Mouse (Mus musculus) liver, adult 2 months (tissue): ENCODE results near the gene B3gnt2. TPM values are rescaled to one million over a fixed set of nuclear protein-coding genes. Genes with fewer than 3 reads are reported as not detected.

Experiments used
- DNase-seq: peaks from one replicate; pipeline ENCODE4 v3.0.0-alpha.2; 2011; ENCODE audit warnings: low read depth, low spot score; ENCODE audit errors: extremely low read depth
- H3K27ac ChIP-seq: fragments of 200-500 bp; replicated peaks from 2 replicates; pipeline ENCODE4 v1.5.1; 2012; ENCODE audit warnings: low read depth, mild to moderate bottlenecking, control low read depth, inconsistent platforms, low read length; ENCODE audit not compliant: insufficient read depth
- H3K27me3 ChIP-seq: fragments of 200-500 bp; 2 replicates; pipeline ENCODE4 v1.6.1; 2012; ENCODE audit warnings: mild to moderate bottlenecking, moderate library complexity, low read length, inconsistent platforms; ENCODE audit not compliant: control insufficient read depth, insufficient read depth
- H3K36me3 ChIP-seq: fragments of 200-500 bp; 2 replicates; pipeline ENCODE4 v1.6.1; 2012; ENCODE audit warnings: low read length, inconsistent platforms; ENCODE audit not compliant: control insufficient read depth, insufficient read depth
- H3K4me1 ChIP-seq: fragments of 200-500 bp; 2 replicates; pipeline ENCODE4 v1.6.1; 2011; ENCODE audit warnings: low read length; ENCODE audit not compliant: control insufficient read depth, insufficient read depth
- H3K4me3 ChIP-seq: fragments of 200-500 bp; 2 replicates; pipeline ENCODE4 v1.5.1; 2011; ENCODE audit warnings: low read depth, mild to moderate bottlenecking, control low read depth, low read length, moderate library complexity; ENCODE audit not compliant: insufficient read depth
- H3K79me2 ChIP-seq: fragments of 200-500 bp; 2 replicates; pipeline ENCODE4 v1.6.1; 2012; ENCODE audit warnings: inconsistent platforms, mild to moderate bottlenecking, low read length, moderate library complexity; ENCODE audit not compliant: control insufficient read depth, insufficient read depth
- H3K9ac ChIP-seq: fragments of 200-500 bp; 2 replicates; pipeline ENCODE4 v1.6.1; 2012; ENCODE audit warnings: low read depth, mild to moderate bottlenecking, control low read depth, inconsistent platforms, low read length
- CTCF ChIP-seq: fragments of 200-500 bp; IDR thresholded peaks from 2 replicates; pipeline ENCODE4 v1.5.1; 2011; ENCODE audit warnings: low read depth, low read length, control low read depth
- POLR2A ChIP-seq: fragments of 200-500 bp; IDR thresholded peaks from 2 replicates; pipeline ENCODE4 v1.6.1; 2011; ENCODE audit warnings: low read length, control low read depth; ENCODE audit not compliant: insufficient read depth; ENCODE audit errors: extremely low read depth
- WGBS: fragments of 180-500 bp; shearing (Covaris S2); methylation state at CpG from one replicate; pipeline ENCODE4 v1.1.7; 2018; 5-methylcytosine and 5-hydroxymethylcytosine counted together
- polyA plus RNA-seq: library from polyadenylated mRNA; depleted of rRNA; stranded (reverse); fragments of >200 nt; gene quantifications from 2 replicates; pipeline ENCODE4 v1.2.3, GENCODE M21; 2012
- total RNA-seq: library from RNA; depleted of rRNA; stranded (reverse); fragments of >200 nt; gene quantifications from 2 replicates; pipeline ENCODE4 v1.2.3, GENCODE M21; 2014

B3gnt2 gene
- total and polyA plus RNA-seq, 2 experiments = 6.2 to 8.1 TPM

GRCm38 (mm10) chr11:22885350-22885749, 24.6 kb upstream of the B3gnt2 start:
- Histone ChIP-seq H3K27me3 (no peaks in the 10 kb centered on the region), H3K79me2 (no peaks in the 10 kb centered on the region), H3K9ac (no peak overlapping the region), H3K4me1 (peaks cover 5% of the 10 kb centered on the region), H3K27ac (no peak overlapping the region), H3K36me3 (no peaks in the 10 kb centered on the region), H3K4me3 (no peak overlapping the region)
- DNase-seq = no peak
- TF ChIP-seq POLR2A = no peak
- TF ChIP-seq CTCF = no peak
- 100% methylated on average over 1 of the region's 1 CpGs for WGBS

DNA sequence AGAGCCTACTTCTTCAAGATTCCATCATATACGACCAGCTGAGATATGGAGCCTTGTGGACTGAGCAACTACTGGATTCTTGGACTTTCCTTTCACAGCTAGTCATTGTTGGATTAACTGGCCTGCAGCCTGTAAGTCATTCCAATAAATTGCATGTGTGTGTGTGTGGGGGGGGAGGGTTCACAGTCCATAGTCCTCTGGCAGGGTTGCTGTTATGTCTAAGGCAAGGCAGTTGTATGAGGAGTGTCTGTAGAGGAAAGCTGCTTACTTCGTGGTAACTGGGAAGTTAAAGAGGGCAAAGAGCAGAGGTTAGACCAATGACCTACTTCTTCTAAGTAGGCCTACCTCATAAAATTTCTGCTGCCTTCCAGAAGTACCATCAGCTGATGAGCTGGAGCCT, 22.9 kb upstream of the B3gnt2 start:
- H3K4me3 ChIP-seq = no peak overlapping the region
- peaks cover 5% of the 10 kb centered on the region for H3K4me1 ChIP-seq
- DNase-seq = peak; percentile 91
- H3K79me2 ChIP-seq = no peaks in the 10 kb centered on the region
- peak overlapping the region; percentile 68 for H3K27ac ChIP-seq
- TF ChIP-seq POLR2A (no peak), CTCF (no peak)
- H3K36me3 ChIP-seq = no peaks in the 10 kb centered on the region
- H3K9ac ChIP-seq = no peak overlapping the region
- WGBS = 28% methylated on average over 2 of the region's 2 CpGs
- no peaks in the 10 kb centered on the region for H3K27me3 ChIP-seq

DNA sequence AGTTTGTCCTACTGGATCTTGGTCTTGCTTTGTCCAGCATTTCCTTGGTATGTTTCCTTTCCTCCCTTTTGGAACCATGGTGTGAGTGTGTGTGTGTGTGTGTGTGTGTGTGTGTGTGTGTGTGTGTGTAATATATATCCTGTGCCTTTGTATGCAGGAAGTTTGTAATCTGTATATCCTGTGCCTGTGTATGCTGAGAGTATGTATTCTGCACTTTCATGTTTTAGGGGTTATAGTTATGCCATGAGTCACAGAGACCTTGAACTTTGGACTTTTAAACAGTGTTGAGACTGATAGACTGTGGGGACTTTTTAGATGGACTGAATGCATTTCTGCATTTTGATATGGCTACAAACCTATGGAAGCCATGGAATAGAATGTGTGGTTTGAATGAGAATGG, 22.2 kb upstream of the B3gnt2 start:
- no peak for DNase-seq
- peaks cover 5% of the 10 kb centered on the region for H3K4me1 ChIP-seq
- no peak overlapping the region for H3K4me3 ChIP-seq
- no peaks in the 10 kb centered on the region for H3K79me2 ChIP-seq
- no peak overlapping the region for H3K27ac ChIP-seq
- TF ChIP-seq CTCF (no peak), POLR2A (no peak)
- H3K27me3 ChIP-seq = no peaks in the 10 kb centered on the region
- no peak overlapping the region for H3K9ac ChIP-seq
- H3K36me3 ChIP-seq = no peaks in the 10 kb centered on the region

- 45% methylated on average over 3 of the region's 3 CpGs for whole genome bisulfite sequencing
- H3K9ac ChIP-seq = no peak overlapping the region
- no peaks in the 10 kb centered on the region for H3K27me3 ChIP-seq
- no peak overlapping the region for H3K27ac ChIP-seq
- TF ChIP-seq CTCF (no peak), POLR2A (no peak)
- H3K36me3 ChIP-seq = no peaks in the 10 kb centered on the region
- no peaks in the 10 kb centered on the region for H3K79me2 ChIP-seq
- H3K4me3 ChIP-seq = no peak overlapping the region
- peaks cover 5% of the 10 kb centered on the region for H3K4me1 ChIP-seq
- DNase-seq = peak; percentile 64
Measured at GRCm38 (mm10) chr11:22880383-22881172, 19.8 kb upstream of the B3gnt2 start.

- DNase-seq = no peak
- H3K4me3 ChIP-seq = no peak overlapping the region
- H3K27ac ChIP-seq = no peak overlapping the region
- TF ChIP-seq CTCF (no peak), POLR2A (no peak)
- H3K36me3 ChIP-seq = no peaks in the 10 kb centered on the region
- H3K4me1 ChIP-seq = peaks cover 5% of the 10 kb centered on the region
- no peaks in the 10 kb centered on the region for H3K79me2 ChIP-seq
- no peaks in the 10 kb centered on the region for H3K27me3 ChIP-seq
- no peak overlapping the region for H3K9ac ChIP-seq
- WGBS = 88% methylated on average over 4 of the region's 4 CpGs
Measured at GRCm38 (mm10) chr11:22879645-22880044, 18.9 kb upstream of the B3gnt2 start.

- DNase-seq = no peak
- WGBS = 98% methylated on average over 3 of the region's 3 CpGs
- H3K9ac ChIP-seq = no peak overlapping the region
- TF ChIP-seq CTCF = no peak
- TF ChIP-seq POLR2A = no peak
- H3K79me2 ChIP-seq = no peaks in the 10 kb centered on the region
- H3K4me1 ChIP-seq = peaks cover 4% of the 10 kb centered on the region; the same call in 1 of the 2 replicates
- no peak overlapping the region for H3K27ac ChIP-seq
- H3K36me3 ChIP-seq = no peaks in the 10 kb centered on the region
- H3K4me3 ChIP-seq = no peak overlapping the region
- no peaks in the 10 kb centered on the region for H3K27me3 ChIP-seq
Measured at GRCm38 (mm10) chr11:22876680-22877330, 16.0 kb upstream of the B3gnt2 start.
